Mouse (Mus musculus): ENCODE measurements at regions not wholly inside any gene's neighbourhood (a gene's known extent, or its start where the extent isn't known, plus 50 kb on each side); places are given as distances from the start of the nearest gene placed in this dataset.

- TF ChIP-seq CTCF (IDR thresholded peaks at IDR 0.05; ENCODE audit: low read depth) (no peak), EP300 (IDR thresholded peaks at IDR 0.05; ENCODE audit: low read depth) (no peak)
Measured at GRCm38 (mm10) chr9:61841222-61841621, 73.1 kb downstream of the Rplp1 start.
